Mouse (Mus musculus): ENCODE measurements around the gene Def6.
A peak's percentile ranks its signal among the peaks of the same experiment; 100 is the strongest.

The Def6 gene

DNA sequence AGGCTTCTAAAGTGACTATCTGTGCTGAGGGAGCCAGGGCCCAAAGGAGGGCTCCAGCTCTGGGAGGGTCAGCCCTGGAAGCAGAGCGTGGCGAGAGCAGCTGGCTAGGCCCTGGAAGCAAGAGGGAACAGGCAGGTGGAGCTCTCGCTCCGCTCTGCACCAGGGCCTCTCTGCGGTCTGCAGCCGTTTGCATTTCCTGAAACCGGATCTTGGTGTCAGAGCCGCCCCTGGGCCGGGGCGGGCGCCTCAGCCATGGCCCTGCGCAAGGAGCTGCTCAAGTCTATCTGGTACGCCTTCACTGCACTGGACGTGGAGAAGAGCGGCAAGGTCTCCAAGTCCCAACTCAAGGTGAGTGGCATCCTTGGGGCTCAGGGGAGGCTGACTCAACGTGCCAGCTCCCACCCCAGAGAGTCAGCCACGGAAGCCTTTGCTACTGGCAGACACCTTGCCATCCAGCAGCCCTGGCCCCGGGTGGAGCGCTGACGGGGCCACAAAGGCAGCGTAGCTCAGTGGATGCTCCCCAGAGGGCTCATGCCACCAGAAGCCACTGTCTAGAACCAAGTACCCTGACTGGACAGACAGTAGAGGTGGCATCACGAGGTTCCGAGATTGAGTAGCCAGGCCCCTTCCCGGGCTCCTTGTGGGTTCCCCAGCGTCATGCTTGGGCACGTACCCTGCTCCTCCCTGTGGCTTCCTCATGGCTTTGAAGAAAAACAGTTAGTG lies at the start of gene Def6:
TSS of gene Def6 (plus strand) at position 188 of the 723 bp plus-strand sequence.
- DNase-seq (ENCODE audit: low spot score): no peak

GRCm38 (mm10) chr17:28160361-28160760 lies 47.2 kb upstream of the Def6 start:
- DNase-seq (ENCODE audit: low spot score): no peak

- DNase-seq (ENCODE audit: low spot score): no peak
These were observed 46.2 kb upstream of the Def6 start for GRCm38 (mm10) chr17:28161310-28161881.

DNA sequence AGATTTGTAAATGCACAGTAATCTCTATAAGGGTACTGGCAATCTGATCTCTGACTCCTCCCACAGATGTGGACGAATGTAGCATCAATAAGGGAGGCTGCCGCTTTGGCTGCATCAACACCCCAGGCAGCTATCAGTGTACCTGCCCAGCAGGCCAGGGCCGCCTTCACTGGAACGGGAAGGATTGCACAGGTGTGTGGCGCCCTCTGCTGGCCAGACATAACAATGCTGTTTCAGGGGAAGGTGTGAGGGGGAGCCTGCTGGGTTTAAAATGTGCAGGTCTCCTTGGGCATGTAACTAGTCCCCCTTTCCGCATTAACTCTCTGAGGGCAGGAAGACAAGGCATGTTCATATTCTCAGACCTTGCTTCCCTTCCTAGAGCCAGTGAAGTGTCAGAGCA lies 43.9 kb upstream of the Def6 start:
- DNase-seq (ENCODE audit: low spot score): peak; percentile 49

- no peak for DNase-seq (ENCODE audit: low spot score)
These were observed 36.9 kb upstream of the Def6 start for GRCm38 (mm10) chr17:28170460-28171305.

DNA sequence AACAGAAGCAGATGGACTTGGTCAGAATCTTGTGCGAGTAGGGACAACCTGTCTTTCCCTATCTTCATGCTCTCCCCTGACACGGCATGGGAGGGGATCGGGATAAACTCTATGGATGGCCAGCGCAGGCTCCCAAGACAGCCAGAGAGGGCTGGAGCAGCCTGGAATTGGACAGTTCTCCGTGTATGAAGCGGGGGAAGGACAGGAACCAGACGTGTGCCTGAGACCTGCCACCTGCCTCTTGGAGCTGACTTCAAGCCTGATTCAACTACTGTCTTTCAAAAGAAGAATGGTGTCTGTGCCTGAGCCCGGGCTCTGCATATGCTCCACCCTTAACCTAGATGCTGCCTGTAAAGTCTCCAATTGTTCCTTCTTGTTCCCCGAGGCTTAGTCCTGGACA lies 34.9 kb upstream of the Def6 start:
- DNase-seq (ENCODE audit: low spot score): no peak

- DNase-seq (ENCODE audit: low spot score): peak; percentile 70
These were observed 30.6 kb upstream of the Def6 start, which contains the start of gene Zfp523 for GRCm38 (mm10) chr17:28176775-28177539. Gene Zfp523, plus strand, starts transcription at chr17:28177129.

- no peak for DNase-seq (ENCODE audit: low spot score)
These were observed 30.0 kb upstream of the Def6 start for GRCm38 (mm10) chr17:28177540-28178046.

- DNase-seq (ENCODE audit: low spot score): no peak
These were observed 27.2 kb upstream of the Def6 start for GRCm38 (mm10) chr17:28180331-28180730.

GRCm38 (mm10) chr17:28180783-28181544 lies 26.6 kb upstream of the Def6 start:
- no peak for DNase-seq (ENCODE audit: low spot score)

GRCm38 (mm10) chr17:28184971-28185638 lies 22.5 kb upstream of the Def6 start:
- DNase-seq (ENCODE audit: low spot score): no peak

DNA sequence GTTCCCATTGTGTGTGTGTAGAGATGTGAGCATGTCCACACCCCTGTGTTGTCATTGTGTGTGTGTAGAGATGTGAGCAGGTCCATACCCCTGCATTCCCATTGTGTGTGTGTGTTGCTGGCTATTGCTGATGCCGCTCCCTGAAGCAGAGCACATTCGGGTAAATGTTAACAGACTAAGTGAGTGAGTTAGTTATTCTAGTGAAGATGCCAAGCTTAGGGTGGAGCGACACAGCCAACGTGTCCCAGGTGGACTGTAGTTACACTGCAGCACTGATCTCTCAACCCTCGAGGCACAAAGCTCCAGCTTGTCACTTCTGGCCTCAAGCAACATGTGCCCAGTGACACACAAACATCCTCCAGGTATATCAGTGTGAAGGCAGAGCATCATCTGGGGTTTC lies 19.3 kb upstream of the Def6 start:
- no peak for DNase-seq (ENCODE audit: low spot score)

GRCm38 (mm10) chr17:28192754-28193153 lies 14.8 kb upstream of the Def6 start:
- DNase-seq (ENCODE audit: low spot score): no peak

DNA sequence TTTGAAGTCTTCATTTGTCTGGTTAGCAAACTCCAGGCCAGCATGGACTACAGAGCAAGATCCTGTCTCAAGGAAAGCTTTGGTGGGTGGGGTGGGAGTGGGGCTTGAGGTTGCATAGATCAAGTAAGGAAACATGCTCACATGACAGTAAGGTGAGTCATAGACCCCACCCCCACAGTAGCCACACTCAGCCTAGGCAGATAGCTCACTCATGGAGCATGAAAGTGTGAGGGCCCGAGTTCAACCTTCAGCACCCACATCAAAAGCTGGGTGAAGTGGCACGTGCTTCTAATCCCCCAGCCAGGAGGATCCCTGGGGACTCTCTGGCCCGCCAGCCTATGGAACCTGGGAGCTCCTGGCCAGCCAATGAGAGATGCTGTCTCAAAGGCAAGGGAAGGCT lies 14.0 kb upstream of the Def6 start:
- no peak for DNase-seq (ENCODE audit: low spot score)

- no peak for DNase-seq (ENCODE audit: low spot score)
These were observed 12.5 kb upstream of the Def6 start for GRCm38 (mm10) chr17:28195033-28195432.

- DNase-seq (ENCODE audit: low spot score): no peak
These were observed 9.9 kb upstream of the Def6 start for GRCm38 (mm10) chr17:28197646-28198045.

- no peak for DNase-seq (ENCODE audit: low spot score)
These were observed 5.6 kb upstream of the Def6 start for GRCm38 (mm10) chr17:28201982-28202381.

GRCm38 (mm10) chr17:28204052-28204720 lies 3.4 kb upstream of the Def6 start:
- DNase-seq (ENCODE audit: low spot score): no peak

DNA sequence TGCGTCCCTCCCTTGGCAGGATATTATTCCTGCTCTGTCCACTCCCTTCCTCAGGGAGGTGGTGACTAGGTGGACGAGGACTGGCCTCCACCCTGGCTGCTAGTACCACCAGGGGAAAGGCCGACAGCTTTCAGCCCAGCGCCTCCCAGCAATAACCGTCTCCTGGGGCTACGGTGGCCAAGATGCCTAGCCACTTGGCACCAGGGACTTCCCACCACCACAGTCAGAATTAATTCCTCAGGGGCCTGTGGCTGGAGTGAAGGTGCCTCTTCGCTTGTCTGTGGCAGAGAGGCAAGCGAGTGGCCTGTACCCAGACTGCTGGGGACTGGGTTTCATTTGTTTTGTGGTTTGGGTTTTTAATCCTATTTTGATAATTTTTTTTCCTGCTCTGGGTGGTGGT lies 2.1 kb upstream of the Def6 start:
- DNase-seq (ENCODE audit: low spot score): no peak

DNA sequence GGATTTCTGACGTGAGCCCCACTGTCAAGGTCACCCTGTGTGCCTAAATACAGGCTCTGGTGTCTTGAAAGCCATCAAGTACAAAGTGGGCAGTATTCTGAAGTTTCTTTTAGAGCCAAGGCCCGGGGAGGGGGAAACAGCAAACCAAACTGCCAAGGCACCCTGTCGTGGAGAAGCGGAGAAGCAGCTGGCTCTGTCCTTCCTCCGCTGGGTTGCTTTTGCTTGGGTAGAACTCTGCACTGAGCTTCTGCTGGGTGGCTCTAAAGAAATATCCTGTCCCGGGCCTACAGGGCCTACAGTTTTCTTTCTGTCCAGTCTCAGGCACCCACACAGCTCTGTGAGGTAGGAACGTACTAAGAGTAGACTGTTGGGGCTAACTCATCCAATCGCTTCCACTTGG lies 486 bp upstream of the Def6 start:
- DNase-seq (ENCODE audit: low spot score): no peak
